Mouse (Mus musculus) liver, embryonic 14.5 days (tissue): Measurements from ENCODE around the gene Higd2a.

Experiments used
- CTCF ChIP-seq: IDR thresholded peaks from 2 replicates; pipeline ENCODE4 v1.5.1; 2016; ENCODE audit warnings: antibody characterized with exemption, low read depth, control low read depth
- EP300 ChIP-seq: IDR thresholded peaks from 2 replicates; pipeline ENCODE4 v1.6.1; 2016; ENCODE audit warnings: antibody characterized with exemption, low read depth

DNA sequence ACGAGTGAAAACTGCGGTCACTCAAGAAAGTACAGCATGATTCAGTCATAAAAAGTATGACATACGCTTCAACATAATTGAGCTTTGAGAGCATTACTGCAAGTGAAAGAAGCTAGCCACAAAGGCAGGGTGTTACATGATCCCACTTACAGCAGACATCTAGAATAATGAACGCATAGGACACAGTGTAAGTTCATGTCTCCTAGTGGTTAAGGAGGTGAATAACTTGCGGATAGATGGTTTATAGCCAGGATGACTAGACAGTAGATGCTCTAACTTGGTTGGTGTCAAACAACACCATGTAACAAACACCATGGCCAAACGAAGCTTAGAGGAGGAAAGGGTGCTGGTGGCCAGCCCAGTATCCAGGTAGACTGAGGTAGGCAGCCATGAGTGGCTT is 27.0 kb downstream of the Higd2a start:
- peak; percentile 40; the same call in 1 of the 2 replicates for TF ChIP-seq CTCF
- TF ChIP-seq EP300, result no peak
